Mouse (Mus musculus) megakaryocyte-erythroid progenitor cell, adult 5-6 weeks (primary cell): Measurements from ENCODE around the gene Krtap3-2. TPM values are rescaled to one million over a fixed set of nuclear protein-coding genes. Genes with fewer than 3 reads are reported as not detected.

Experiments
- ATAC-seq: replicated peaks from 2 replicates; pipeline ENCODE4 v1.8.0; 2016; ENCODE audit warnings: mild to moderate bottlenecking, inconsistent platforms; ENCODE audit not compliant: severe bottlenecking, poor library complexity, low FRiP score, low TSS enrichment
- total RNA-seq, 2 experiments: library from RNA; stranded (forward) in 1 of 2; stranded (reverse) in 1 of 2; fragments of 200-1000, 215-1000 nt in 1 of 2; fragments of >200 nt in 1 of 2; fragmentation: Nextera tagmentation in 1 of 2; gene quantifications; 2 replicates each; pipeline ENCODE4 v1.2.3; 2014 to 2017

Gene Krtap3-2
- total RNA-seq, 2 experiments from 2014 or later = not detected

DNA sequence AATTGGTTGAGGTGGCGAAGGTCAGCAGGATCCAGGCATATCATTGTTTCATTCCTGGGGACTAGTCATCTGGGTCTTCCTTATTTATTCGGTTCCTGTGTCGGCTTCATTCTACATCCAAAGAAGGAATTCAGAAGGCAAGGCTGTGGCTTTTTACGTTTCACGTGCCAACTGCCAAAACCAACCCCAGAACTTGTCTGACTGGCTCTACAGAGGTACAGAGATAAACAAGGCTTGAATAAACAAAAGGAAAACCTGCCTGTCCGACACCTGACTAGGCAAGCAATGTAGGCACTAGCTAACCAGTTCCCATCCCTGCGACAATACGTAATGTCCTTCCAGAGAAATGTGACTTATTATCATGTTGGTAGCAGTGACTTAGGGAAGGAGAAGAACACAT lies 42.6 kb downstream of the Krtap3-2 start:
- ATAC-seq = no peak

Other genes with a start within 250 kb of the Krtap3-2 start
Only the 30 nearest of the 35 such genes appear.
- not detected in 2 replicates for gene Krt26, start 218.9 kb downstream of the Krtap3-2 start, total RNA-seq (2014; fragmentation: Nextera tagmentation)
- not detected in 2 replicates for gene Krt26, start 218.9 kb downstream of the Krtap3-2 start, total RNA-seq (2017)
- gene Krt27, start 205.7 kb downstream of the Krtap3-2 start, total RNA-seq (2014; fragmentation: Nextera tagmentation) = not detected in 2 replicates
- gene Krt27, start 205.7 kb downstream of the Krtap3-2 start, total RNA-seq (2017) = not detected in 2 replicates
- not detected in 2 replicates for gene Krt28, start 181.9 kb downstream of the Krtap3-2 start, total RNA-seq (2014; fragmentation: Nextera tagmentation)
- gene Krt28, start 181.9 kb downstream of the Krtap3-2 start, total RNA-seq (2017) = not detected in 2 replicates
- 0.59 and 4.9 TPM in 2 replicates for gene Krt10, start 167.5 kb downstream of the Krtap3-2 start, total RNA-seq (2014; fragmentation: Nextera tagmentation)
- not detected in 2 replicates for gene Krt10, start 167.5 kb downstream of the Krtap3-2 start, total RNA-seq (2017)
- not detected in 2 replicates for gene Krt12, start 134.6 kb downstream of the Krtap3-2 start, total RNA-seq (2014; fragmentation: Nextera tagmentation)
- not detected in 2 replicates for gene Krt12, start 134.6 kb downstream of the Krtap3-2 start, total RNA-seq (2017)
- not detected in 2 replicates for gene Krt20, start 118.7 kb downstream of the Krtap3-2 start, total RNA-seq (2014; fragmentation: Nextera tagmentation)
- not detected in 2 replicates for gene Krt20, start 118.7 kb downstream of the Krtap3-2 start, total RNA-seq (2017)
- not detected in 2 replicates for gene Krt23, start 63.7 kb downstream of the Krtap3-2 start, total RNA-seq (2014; fragmentation: Nextera tagmentation)
- not detected in 2 replicates for gene Krt23, start 63.7 kb downstream of the Krtap3-2 start, total RNA-seq (2017)
- not detected in 2 replicates for gene Krt39, start 35.5 kb downstream of the Krtap3-2 start, total RNA-seq (2014; fragmentation: Nextera tagmentation)
- gene Krt39, start 35.5 kb downstream of the Krtap3-2 start, total RNA-seq (2017) = not detected in 2 replicates
- not detected in 2 replicates for gene Krt40, start 13.7 kb downstream of the Krtap3-2 start, total RNA-seq (2014; fragmentation: Nextera tagmentation)
- gene Krt40, start 13.7 kb downstream of the Krtap3-2 start, total RNA-seq (2017) = not detected in 2 replicates
- gene Krtap3-3, start 6.0 kb downstream of the Krtap3-2 start, total RNA-seq (2014; fragmentation: Nextera tagmentation) = not detected in 2 replicates
- gene Krtap3-3, start 6.0 kb downstream of the Krtap3-2 start, total RNA-seq (2017) = not detected in 2 replicates
- not detected in 2 replicates for gene Gm11939, start 2.6 kb upstream of the Krtap3-2 start, total RNA-seq (2014; fragmentation: Nextera tagmentation)
- gene Gm11939, start 2.6 kb upstream of the Krtap3-2 start, total RNA-seq (2017) = not detected in 2 replicates
- not detected in 2 replicates for gene Krtap3-1, start 9.8 kb upstream of the Krtap3-2 start, total RNA-seq (2014; fragmentation: Nextera tagmentation)
- gene Krtap3-1, start 9.8 kb upstream of the Krtap3-2 start, total RNA-seq (2017) = not detected in 2 replicates
- gene Krtap1-5, start 24.2 kb upstream of the Krtap3-2 start, total RNA-seq (2014; fragmentation: Nextera tagmentation) = not detected in 2 replicates
- gene Krtap1-5, start 24.2 kb upstream of the Krtap3-2 start, total RNA-seq (2017) = not detected in 2 replicates
- gene Krtap1-4, start 26.8 kb upstream of the Krtap3-2 start, total RNA-seq (2014; fragmentation: Nextera tagmentation) = not detected in 2 replicates
- gene Krtap1-4, start 26.8 kb upstream of the Krtap3-2 start, total RNA-seq (2017) = not detected in 2 replicates
- not detected in 2 replicates for gene Krtap1-3, start 34.5 kb upstream of the Krtap3-2 start, total RNA-seq (2014; fragmentation: Nextera tagmentation)
- gene Krtap1-3, start 34.5 kb upstream of the Krtap3-2 start, total RNA-seq (2017) = not detected in 2 replicates
- gene Krtap9-3, start 41.3 kb upstream of the Krtap3-2 start, total RNA-seq (2014; fragmentation: Nextera tagmentation) = not detected in 2 replicates
- not detected in 2 replicates for gene Krtap9-3, start 41.3 kb upstream of the Krtap3-2 start, total RNA-seq (2017)
- gene Gm11938, start 46.5 kb upstream of the Krtap3-2 start, total RNA-seq (2014; fragmentation: Nextera tagmentation) = not detected in 2 replicates
- not detected in 2 replicates for gene Gm11938, start 46.5 kb upstream of the Krtap3-2 start, total RNA-seq (2017)
- gene Gm11937, start 53.3 kb upstream of the Krtap3-2 start, total RNA-seq (2014; fragmentation: Nextera tagmentation) = not detected in 2 replicates
- not detected in 2 replicates for gene Gm11937, start 53.3 kb upstream of the Krtap3-2 start, total RNA-seq (2017)
- gene Krtap2-4, start 58.0 kb upstream of the Krtap3-2 start, total RNA-seq (2014; fragmentation: Nextera tagmentation) = not detected in 2 replicates
- gene Krtap2-4, start 58.0 kb upstream of the Krtap3-2 start, total RNA-seq (2017) = not detected in 2 replicates
- not detected in 2 replicates for gene Gm11562, start 63.6 kb upstream of the Krtap3-2 start, total RNA-seq (2014; fragmentation: Nextera tagmentation)
- gene Gm11562, start 63.6 kb upstream of the Krtap3-2 start, total RNA-seq (2017) = not detected in 2 replicates
- gene Krtap4-1, start 71.4 kb upstream of the Krtap3-2 start, total RNA-seq (2014; fragmentation: Nextera tagmentation) = not detected in 2 replicates
- not detected in 2 replicates for gene Krtap4-1, start 71.4 kb upstream of the Krtap3-2 start, total RNA-seq (2017)
- gene Krtap4-2, start 78.2 kb upstream of the Krtap3-2 start, total RNA-seq (2014; fragmentation: Nextera tagmentation) = not detected in 2 replicates
- not detected in 2 replicates for gene Krtap4-2, start 78.2 kb upstream of the Krtap3-2 start, total RNA-seq (2017)
- gene Krtap4-7, start 87.2 kb upstream of the Krtap3-2 start, total RNA-seq (2014; fragmentation: Nextera tagmentation) = not detected in 2 replicates
- gene Krtap4-7, start 87.2 kb upstream of the Krtap3-2 start, total RNA-seq (2017) = not detected in 2 replicates
- gene Gm11555, start 93.4 kb upstream of the Krtap3-2 start, total RNA-seq (2014; fragmentation: Nextera tagmentation) = not detected in 2 replicates
- not detected in 2 replicates for gene Gm11555, start 93.4 kb upstream of the Krtap3-2 start, total RNA-seq (2017)
- not detected in 2 replicates for gene Gm11563, start 102.1 kb upstream of the Krtap3-2 start, total RNA-seq (2014; fragmentation: Nextera tagmentation)
- gene Gm11563, start 102.1 kb upstream of the Krtap3-2 start, total RNA-seq (2017) = not detected in 2 replicates
- gene Krtap4-6, start 109.1 kb upstream of the Krtap3-2 start, total RNA-seq (2014; fragmentation: Nextera tagmentation) = not detected in 2 replicates
- not detected in 2 replicates for gene Krtap4-6, start 109.1 kb upstream of the Krtap3-2 start, total RNA-seq (2017)
- gene Gm14190, start 133.9 kb upstream of the Krtap3-2 start, total RNA-seq (2014; fragmentation: Nextera tagmentation) = not detected in 2 replicates
- gene Gm14190, start 133.9 kb upstream of the Krtap3-2 start, total RNA-seq (2017) = not detected in 2 replicates
- not detected in 2 replicates for gene Gm14180, start 177.4 kb upstream of the Krtap3-2 start, total RNA-seq (2014; fragmentation: Nextera tagmentation)
- not detected in 2 replicates for gene Gm14180, start 177.4 kb upstream of the Krtap3-2 start, total RNA-seq (2017)
- not detected in 2 replicates for gene Gm11595, start 216.1 kb upstream of the Krtap3-2 start, total RNA-seq (2014; fragmentation: Nextera tagmentation)
- not detected in 2 replicates for gene Gm11595, start 216.1 kb upstream of the Krtap3-2 start, total RNA-seq (2017)
- gene Krtap4-8, start 223.9 kb upstream of the Krtap3-2 start, total RNA-seq (2014; fragmentation: Nextera tagmentation) = not detected in 2 replicates
- not detected in 2 replicates for gene Krtap4-8, start 223.9 kb upstream of the Krtap3-2 start, total RNA-seq (2017)